Mouse (Mus musculus): ENCODE data around the gene Olfr462. TPM values are rescaled to one million over a fixed set of nuclear protein-coding genes. Genes with fewer than 3 reads are reported as not detected.
A peak's percentile ranks its signal among the peaks of the same experiment; 100 is the strongest.
"Not testable (repeated sequence)": the region's sequence is repeated elsewhere in the genome, so short reads cannot be mapped to it uniquely, and the experiment has no call there.

Olfr462 gene
- polyA plus RNA-seq, 1 experiment from 2014 or later: not detected

DNA sequence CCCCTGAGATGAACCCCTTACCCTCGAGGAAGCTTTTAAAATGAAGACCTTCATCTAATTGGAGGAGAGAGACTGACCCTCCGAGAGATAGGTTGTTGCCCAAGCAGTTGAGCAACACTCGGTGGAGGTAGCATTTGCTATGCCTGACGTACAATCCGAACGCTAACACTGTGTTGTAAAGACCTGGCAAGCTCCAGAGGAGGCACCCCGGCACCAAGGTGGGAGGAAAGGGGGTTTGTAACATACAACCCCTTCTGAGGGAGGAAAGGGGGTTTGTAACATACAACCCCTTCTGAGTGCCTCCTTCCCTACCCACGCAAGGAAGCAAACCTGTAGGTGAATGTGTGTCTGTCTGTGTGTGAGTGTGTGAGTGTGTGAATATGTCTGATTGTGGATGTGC lies 20.3 kb downstream of the Olfr462 start:
- H3K9me3 ChIP-seq: no peaks in the 10 kb centered on the region
- 68% methylated on average over 8 of the region's 8 CpGs for WGBS
- H3K27me3 ChIP-seq (ENCODE audit: insufficient read depth, poor library complexity, severe bottlenecking): no peaks in the 10 kb centered on the region
- no peak for DNase-seq (ENCODE audit: low spot score)
- no peak overlapping the region for H3K4me3 ChIP-seq
- H3K4me1 ChIP-seq (replicated peaks): 0 out of 2 replicates have a peak, but pooled peaks cover 5% of the 10 kb centered on the region
- no peaks in the 10 kb centered on the region for H3K36me3 ChIP-seq
- no peak overlapping the region for H3K27ac ChIP-seq

DNA sequence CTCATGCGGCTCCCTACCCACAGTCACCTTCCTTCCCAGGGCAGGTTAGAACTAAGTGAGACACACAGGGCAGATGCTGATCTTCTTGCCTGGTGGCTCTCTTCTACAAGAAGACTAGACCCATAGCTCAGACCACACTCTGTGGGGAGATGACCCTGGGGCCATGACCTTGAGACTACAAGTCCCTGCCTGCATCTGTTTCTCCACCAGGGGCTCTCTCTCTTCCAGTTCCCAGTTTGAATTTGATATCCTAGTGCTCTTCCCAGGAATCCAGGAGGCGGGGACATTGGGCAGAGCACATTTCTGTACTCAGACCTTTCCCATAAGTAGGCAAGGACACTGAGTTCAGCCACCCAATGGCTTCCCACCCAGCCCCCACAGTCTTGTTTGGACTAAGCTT lies 22.0 kb downstream of the Olfr462 start:
- H3K4me3 ChIP-seq: no peak overlapping the region
- DNase-seq (ENCODE audit: low spot score): no peak
- no peak overlapping the region for H3K27ac ChIP-seq
- H3K9me3 ChIP-seq: no peaks in the 10 kb centered on the region
- WGBS: 66% methylated on average over 2 of the region's 2 CpGs
- H3K36me3 ChIP-seq: no peaks in the 10 kb centered on the region
- H3K27me3 ChIP-seq (ENCODE audit: insufficient read depth, poor library complexity, severe bottlenecking): no peaks in the 10 kb centered on the region
- 0 out of 2 replicates have a peak, but pooled peaks cover 5% of the 10 kb centered on the region for H3K4me1 ChIP-seq (replicated peaks)

DNA sequence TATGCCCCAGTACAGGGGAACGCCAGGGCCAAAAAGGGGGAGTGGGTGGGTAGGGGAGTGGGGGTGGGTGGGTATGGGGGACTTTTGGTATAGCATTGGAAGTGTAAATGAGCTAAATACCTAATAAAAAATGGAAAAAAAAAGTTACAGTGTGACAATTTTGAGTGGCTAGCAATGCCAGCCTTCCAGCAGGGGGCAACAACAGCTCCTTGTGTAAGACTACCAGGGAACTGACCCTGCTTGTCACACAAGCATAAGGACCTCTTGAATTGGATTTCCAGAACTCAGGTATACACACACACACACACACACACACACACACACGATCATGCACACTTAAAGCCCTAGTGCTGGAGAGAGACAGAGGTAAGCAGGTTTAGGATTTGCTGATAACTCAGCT lies 25.2 kb downstream of the Olfr462 start:
- H3K4me1 ChIP-seq (replicated peaks); H3K9me3 ChIP-seq; H3K4me3 ChIP-seq; H3K27me3 ChIP-seq (ENCODE audit: insufficient read depth, poor library complexity, severe bottlenecking); H3K27ac ChIP-seq; DNase-seq (ENCODE audit: low spot score): not testable (repeated sequence)
- 77% methylated on average over 1 of the region's 2 CpGs for WGBS
- H3K36me3 ChIP-seq: peaks cover 22% of the 10 kb centered on the region

- DNase-seq (ENCODE audit: low spot score): no peak
- Histone ChIP-seq H3K36me3 (peaks cover 59% of the 10 kb centered on the region), H3K27me3 (ENCODE audit: insufficient read depth, poor library complexity, severe bottlenecking) (no peaks in the 10 kb centered on the region), H3K4me3 (no peak overlapping the region), H3K27ac (no peak overlapping the region), H3K4me1 (replicated peaks) (peaks cover 11% of the 10 kb centered on the region), H3K9me3 (no peaks in the 10 kb centered on the region)
- WGBS: 91% methylated on average over 13 of the region's 13 CpGs
These were observed 29.3 kb downstream of the Olfr462 start for GRCm38 (mm10) chr11:87862805-87863204.

DNA sequence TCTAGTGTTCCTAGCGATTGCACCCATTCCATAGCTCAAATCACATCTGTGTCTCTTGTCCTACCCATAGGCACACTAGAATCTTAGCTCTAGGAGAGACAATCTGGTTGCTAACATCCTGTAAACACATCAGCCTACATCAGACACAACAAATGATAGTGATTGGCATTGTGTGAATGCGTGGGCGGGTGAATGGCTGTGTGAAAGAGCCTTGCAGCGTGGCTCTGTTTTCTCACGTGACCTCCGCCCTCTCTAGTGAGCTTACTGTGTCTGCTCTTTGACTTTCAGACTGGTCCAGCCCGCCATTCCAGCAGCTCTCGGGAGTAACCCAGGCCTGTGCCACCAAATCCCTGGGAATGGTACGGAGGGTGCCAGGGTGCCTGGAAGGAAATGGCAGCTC lies 31.6 kb downstream of the Olfr462 start:
- WGBS: 62% methylated on average over 9 of the region's 9 CpGs
- DNase-seq (ENCODE audit: low spot score): no peak
- Histone ChIP-seq H3K27ac (no peak overlapping the region), H3K4me1 (replicated peaks) (peaks cover 11% of the 10 kb centered on the region), H3K36me3 (peaks cover 81% of the 10 kb centered on the region), H3K27me3 (ENCODE audit: insufficient read depth, poor library complexity, severe bottlenecking) (no peaks in the 10 kb centered on the region), H3K9me3 (no peaks in the 10 kb centered on the region), H3K4me3 (no peak overlapping the region)

GRCm38 (mm10) chr11:87859273-87859672 lies 32.8 kb downstream of the Olfr462 start:
- peaks cover 11% of the 10 kb centered on the region for H3K4me1 ChIP-seq (replicated peaks)
- WGBS: 90% methylated on average over 11 of the region's 11 CpGs
- H3K27me3 ChIP-seq (ENCODE audit: insufficient read depth, poor library complexity, severe bottlenecking): no peaks in the 10 kb centered on the region
- peaks cover 80% of the 10 kb centered on the region for H3K36me3 ChIP-seq
- no peaks in the 10 kb centered on the region for H3K9me3 ChIP-seq
- H3K27ac ChIP-seq: no peak overlapping the region
- DNase-seq (ENCODE audit: low spot score): no peak
- no peak overlapping the region for H3K4me3 ChIP-seq

- no peaks in the 10 kb centered on the region for H3K27me3 ChIP-seq (ENCODE audit: insufficient read depth, poor library complexity, severe bottlenecking)
- no peaks in the 10 kb centered on the region for H3K9me3 ChIP-seq
- WGBS: 89% methylated on average over 7 of the region's 7 CpGs
- DNase-seq (ENCODE audit: low spot score): no peak
- H3K4me1 ChIP-seq (replicated peaks): peaks cover 14% of the 10 kb centered on the region
- H3K27ac ChIP-seq: no peak overlapping the region
- H3K36me3 ChIP-seq: peaks cover 36% of the 10 kb centered on the region
- no peak overlapping the region for H3K4me3 ChIP-seq
These were observed 37.5 kb downstream of the Olfr462 start for GRCm38 (mm10) chr11:87854550-87854949.

GRCm38 (mm10) chr11:87853597-87853954 lies 38.5 kb downstream of the Olfr462 start:
- peak overlapping the region; percentile 87 for H3K27ac ChIP-seq
- DNase-seq (ENCODE audit: low spot score): no peak
- H3K4me3 ChIP-seq: peak overlapping the region; percentile 60
- peaks cover 30% of the 10 kb centered on the region for H3K36me3 ChIP-seq
- H3K27me3 ChIP-seq (ENCODE audit: insufficient read depth, poor library complexity, severe bottlenecking): no peaks in the 10 kb centered on the region
- 40% methylated on average over 8 of the region's 8 CpGs for WGBS
- H3K4me1 ChIP-seq (replicated peaks): peaks cover 14% of the 10 kb centered on the region
- no peaks in the 10 kb centered on the region for H3K9me3 ChIP-seq

DNA sequence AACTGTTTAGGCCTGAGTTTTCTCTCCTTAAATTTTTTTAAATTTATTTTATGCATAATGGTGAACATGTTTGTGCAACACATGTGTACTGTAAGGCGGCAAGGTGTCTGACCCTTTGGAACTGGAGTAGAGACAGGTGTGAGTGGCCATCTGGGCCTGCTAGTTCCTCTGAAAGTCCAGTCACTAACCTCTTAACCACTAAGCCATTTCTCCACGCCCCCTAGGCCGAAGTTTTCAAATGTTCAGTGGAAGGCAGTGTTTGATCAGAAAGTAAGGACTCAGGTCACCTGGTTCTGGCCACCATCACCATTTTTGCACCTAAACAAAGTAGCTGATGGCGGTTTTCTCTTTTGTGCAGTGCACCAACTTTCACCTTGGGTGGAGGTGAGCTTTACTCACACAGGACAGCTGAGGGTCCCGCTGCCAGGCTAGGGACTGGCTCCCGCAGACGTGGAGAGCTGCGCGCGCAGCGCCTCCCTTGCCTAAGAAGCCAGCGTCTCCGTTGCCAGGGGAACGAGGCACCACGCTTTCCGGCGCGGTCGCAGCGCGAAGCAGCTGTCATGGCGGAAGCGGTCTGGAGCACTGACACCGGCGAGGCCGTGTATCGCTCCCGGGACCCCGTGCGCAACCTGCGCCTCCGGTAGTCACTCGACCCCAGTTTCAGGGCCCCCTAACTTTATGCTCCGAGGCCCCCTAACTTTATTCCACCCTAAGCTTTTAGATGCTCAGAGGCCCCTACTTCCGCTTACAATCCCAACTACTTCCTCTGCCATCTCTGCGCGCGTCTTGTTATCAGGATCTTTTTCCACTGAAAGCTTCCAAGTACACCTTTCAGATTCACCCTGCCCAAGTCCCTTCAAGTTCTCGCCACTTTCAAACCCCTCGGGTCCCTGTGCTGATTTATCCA lies 39.1 kb downstream of the Olfr462 start, which contains the start of gene Mks1:
Mks1 (plus strand) TSS at position 526 of the 907 bp plus-strand sequence.
- peak; percentile 95 for DNase-seq (ENCODE audit: low spot score)
- Histone ChIP-seq H3K27ac (peak within 1 kb of the TSS; percentile 87), H3K4me3 (peak within 1 kb of the TSS; percentile 60), H3K4me1 (replicated peaks) (peaks cover 14% of the 10 kb centered on the region), H3K9me3 (no peaks in the 10 kb centered on the region), H3K36me3 (peaks cover 23% of the 10 kb centered on the region), H3K27me3 (ENCODE audit: insufficient read depth, poor library complexity, severe bottlenecking) (no peaks in the 10 kb centered on the region)
- WGBS: 5% methylated on average over 40 of the region's 40 CpGs

GRCm38 (mm10) chr11:87847884-87848283 lies 44.2 kb downstream of the Olfr462 start:
- 83% methylated on average over 6 of the region's 6 CpGs for WGBS
- Histone ChIP-seq H3K27ac (no peak overlapping the region), H3K36me3 (no peaks in the 10 kb centered on the region), H3K27me3 (ENCODE audit: insufficient read depth, poor library complexity, severe bottlenecking) (no peaks in the 10 kb centered on the region), H3K9me3 (no peaks in the 10 kb centered on the region), H3K4me1 (replicated peaks) (peaks cover 4% of the 10 kb centered on the region), H3K4me3 (no peak overlapping the region)
- peak; percentile 7 for DNase-seq (ENCODE audit: low spot score)

DNA sequence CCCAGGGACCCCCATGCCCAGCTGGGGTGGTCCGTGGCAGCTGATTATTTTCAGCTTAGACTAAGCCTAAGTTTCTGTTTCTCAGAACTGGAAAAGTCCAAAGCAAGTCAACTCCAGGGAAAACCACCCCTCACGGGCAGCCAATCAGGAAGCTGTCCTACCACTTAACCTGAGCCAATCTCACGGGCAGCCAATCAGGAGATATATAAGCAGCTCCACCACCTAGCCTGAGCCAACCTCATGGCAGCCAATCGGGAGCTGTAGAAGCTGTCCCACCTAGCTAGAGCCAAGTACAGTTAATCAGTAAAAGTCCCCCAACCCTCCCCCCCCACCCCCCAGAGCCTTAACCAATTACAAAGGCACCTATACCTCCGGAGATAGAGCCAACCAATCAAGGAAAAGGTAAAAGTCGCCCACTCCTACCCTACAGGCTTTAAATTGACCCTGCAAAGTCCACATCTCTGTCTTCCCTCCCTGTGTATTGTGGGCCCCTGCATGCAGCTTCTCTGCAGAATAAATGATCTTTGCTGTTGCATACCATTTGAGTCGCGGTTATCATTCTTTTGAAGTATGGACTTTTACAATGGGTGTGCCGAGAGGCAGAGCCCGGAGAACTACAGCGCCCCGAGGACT lies 45.0 kb downstream of the Olfr462 start:
- Histone ChIP-seq H3K36me3 (no peaks in the 10 kb centered on the region), H3K27me3 (ENCODE audit: insufficient read depth, poor library complexity, severe bottlenecking) (no peaks in the 10 kb centered on the region), H3K4me1 (replicated peaks) (no peaks in the 10 kb centered on the region), H3K27ac (no peak overlapping the region), H3K9me3 (no peaks in the 10 kb centered on the region), H3K4me3 (no peak overlapping the region)
- DNase-seq (ENCODE audit: low spot score): no peak
- 85% methylated on average over 12 of the region's 12 CpGs for WGBS

- DNase-seq (ENCODE audit: low spot score): no peak
- H3K4me1 ChIP-seq (replicated peaks): no peaks in the 10 kb centered on the region
- H3K9me3 ChIP-seq: no peaks in the 10 kb centered on the region
- H3K27me3 ChIP-seq (ENCODE audit: insufficient read depth, poor library complexity, severe bottlenecking): 0 out of 2 replicates have a peak, but pooled peaks cover 2% of the 10 kb centered on the region
- no peak overlapping the region for H3K27ac ChIP-seq
- H3K36me3 ChIP-seq: no peaks in the 10 kb centered on the region
- H3K4me3 ChIP-seq: no peak overlapping the region
- 89% methylated on average over 3 of the region's 3 CpGs for WGBS
These were observed 50.6 kb downstream of the Olfr462 start for GRCm38 (mm10) chr11:87841436-87841835.

- 90% methylated on average over 8 of the region's 8 CpGs for WGBS
- Histone ChIP-seq H3K27me3 (ENCODE audit: insufficient read depth, poor library complexity, severe bottlenecking) (0 out of 2 replicates have a peak, but pooled peaks cover 2% of the 10 kb centered on the region), H3K27ac (no peak overlapping the region), H3K36me3 (no peaks in the 10 kb centered on the region), H3K9me3 (no peaks in the 10 kb centered on the region), H3K4me3 (no peak overlapping the region), H3K4me1 (replicated peaks) (no peaks in the 10 kb centered on the region)
- DNase-seq (ENCODE audit: low spot score): no peak
These were observed 51.4 kb downstream of the Olfr462 start for GRCm38 (mm10) chr11:87840676-87841075.
